Mouse (Mus musculus): ENCODE data around the gene Nat14. TPM values are rescaled to one million over a fixed set of nuclear protein-coding genes. Genes with fewer than 3 reads are reported as not detected.

Nat14 gene
- polyA plus RNA-seq, 1 experiment = 3.2 TPM

DNA sequence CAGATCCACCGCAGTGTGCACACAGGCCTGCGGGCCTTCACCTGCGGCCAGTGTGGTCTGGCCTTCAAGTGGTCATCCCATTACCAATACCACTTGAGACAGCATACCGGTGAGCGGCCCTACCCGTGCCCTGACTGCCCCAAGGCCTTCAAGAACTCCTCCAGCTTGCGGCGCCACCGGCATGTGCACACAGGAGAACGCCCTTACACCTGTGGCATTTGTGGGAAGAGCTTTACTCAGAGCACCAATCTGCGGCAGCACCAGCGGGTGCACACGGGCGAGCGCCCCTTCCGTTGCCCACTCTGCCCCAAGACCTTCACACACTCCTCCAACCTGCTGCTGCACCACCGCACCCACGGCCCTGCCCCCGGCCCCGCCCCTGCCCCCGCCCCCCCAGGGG lies 2.7 kb upstream of the Nat14 start:
- Histone ChIP-seq H3K4me1 (ENCODE audit: control insufficient read depth, insufficient read depth, insufficient read length) (peaks cover 20% of the 10 kb centered on the region), H3K36me3 (ENCODE audit: control insufficient read depth, insufficient read depth, low read length) (peaks cover 27% of the 10 kb centered on the region), H3K4me3 (ENCODE audit: extremely low read depth, insufficient read depth, insufficient read length) (no peak overlapping the region), H3K27me3 (ENCODE audit: control insufficient read depth, insufficient read depth, low read length) (peaks cover 9% of the 10 kb centered on the region), H3K27ac (ENCODE audit: insufficient read depth, low read length) (no peak overlapping the region)
- no peak for DNase-seq (ENCODE audit: low read depth in 1 of 2, low spot score in 2 of 2)
- WGBS = 97% methylated on average over 21 of the region's 21 CpGs
- TF ChIP-seq POLR2A (IDR thresholded peaks at IDR 0.05; ENCODE audit: low read depth, low read length) (no peak), CTCF (IDR thresholded peaks at IDR 0.05; ENCODE audit: extremely low read depth, insufficient read depth, insufficient read length, insufficient replicate concordance) (no peak)

GRCm38 (mm10) chr7:4919971-4920370 lies 1.9 kb upstream of the Nat14 start:
- Histone ChIP-seq H3K4me1 (ENCODE audit: control insufficient read depth, insufficient read depth, insufficient read length) (peaks cover 18% of the 10 kb centered on the region), H3K27me3 (ENCODE audit: control insufficient read depth, insufficient read depth, low read length) (peaks cover 11% of the 10 kb centered on the region), H3K36me3 (ENCODE audit: control insufficient read depth, insufficient read depth, low read length) (peaks cover 27% of the 10 kb centered on the region), H3K4me3 (ENCODE audit: extremely low read depth, insufficient read depth, insufficient read length) (no peak overlapping the region), H3K27ac (ENCODE audit: insufficient read depth, low read length) (no peak overlapping the region)
- no peak for DNase-seq (ENCODE audit: low read depth in 1 of 2, low spot score in 2 of 2)
- TF ChIP-seq POLR2A (IDR thresholded peaks at IDR 0.05; ENCODE audit: low read depth, low read length) (no peak), CTCF (IDR thresholded peaks at IDR 0.05; ENCODE audit: extremely low read depth, insufficient read depth, insufficient read length, insufficient replicate concordance) (no peak)
- 98% methylated on average over 21 of the region's 21 CpGs for WGBS

DNA sequence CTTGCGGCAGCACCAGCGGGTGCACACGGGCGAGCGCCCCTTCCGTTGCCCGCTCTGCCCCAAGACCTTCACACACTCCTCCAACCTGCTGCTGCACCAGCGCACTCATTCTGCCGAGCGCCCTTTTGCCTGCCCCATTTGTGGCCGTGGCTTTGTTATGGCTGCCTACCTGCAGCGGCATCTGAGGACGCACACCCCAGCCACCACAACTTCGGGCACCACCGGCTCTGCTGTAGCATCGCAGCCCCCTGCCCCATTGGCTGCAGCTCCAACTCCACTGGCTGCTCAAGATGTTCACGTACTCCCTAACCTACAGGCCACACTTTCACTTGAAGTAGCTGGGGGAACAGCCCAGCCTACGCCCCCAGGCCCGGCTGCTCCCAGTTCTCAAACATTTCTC lies 1.3 kb upstream of the Nat14 start:
- H3K36me3 ChIP-seq (ENCODE audit: control insufficient read depth, insufficient read depth, low read length) = peaks cover 27% of the 10 kb centered on the region
- peaks cover 11% of the 10 kb centered on the region for H3K27me3 ChIP-seq (ENCODE audit: control insufficient read depth, insufficient read depth, low read length)
- TF ChIP-seq POLR2A (IDR thresholded peaks at IDR 0.05; ENCODE audit: low read depth, low read length) = no peak
- no peak for TF ChIP-seq CTCF (IDR thresholded peaks at IDR 0.05; ENCODE audit: extremely low read depth, insufficient read depth, insufficient read length, insufficient replicate concordance)
- peaks cover 18% of the 10 kb centered on the region for H3K4me1 ChIP-seq (ENCODE audit: control insufficient read depth, insufficient read depth, insufficient read length)
- H3K4me3 ChIP-seq (ENCODE audit: extremely low read depth, insufficient read depth, insufficient read length) = no peak overlapping the region
- WGBS = 95% methylated on average over 19 of the region's 19 CpGs
- DNase-seq (ENCODE audit: low read depth in 1 of 2, low spot score in 2 of 2) = no peak
- H3K27ac ChIP-seq (ENCODE audit: insufficient read depth, low read length) = no peak overlapping the region

- Histone ChIP-seq H3K27me3 (ENCODE audit: control insufficient read depth, insufficient read depth, low read length) (peaks cover 11% of the 10 kb centered on the region), H3K4me1 (ENCODE audit: control insufficient read depth, insufficient read depth, insufficient read length) (peaks cover 18% of the 10 kb centered on the region), H3K36me3 (ENCODE audit: control insufficient read depth, insufficient read depth, low read length) (peaks cover 27% of the 10 kb centered on the region), H3K27ac (ENCODE audit: insufficient read depth, low read length) (no peak overlapping the region), H3K4me3 (ENCODE audit: extremely low read depth, insufficient read depth, insufficient read length) (no peak overlapping the region)
- DNase-seq (ENCODE audit: low read depth in 1 of 2, low spot score in 2 of 2) = no peak
- TF ChIP-seq POLR2A (IDR thresholded peaks at IDR 0.05; ENCODE audit: low read depth, low read length) = no peak
- WGBS = 67% methylated on average over 23 of the region's 23 CpGs
These were observed 628 bp upstream of the Nat14 start for GRCm38 (mm10) chr7:4920976-4921823.

- Histone ChIP-seq H3K27ac (ENCODE audit: insufficient read depth, low read length) (no peak overlapping the region), H3K4me1 (ENCODE audit: control insufficient read depth, insufficient read depth, insufficient read length) (peaks cover 16% of the 10 kb centered on the region), H3K36me3 (ENCODE audit: control insufficient read depth, insufficient read depth, low read length) (peaks cover 27% of the 10 kb centered on the region), H3K27me3 (ENCODE audit: control insufficient read depth, insufficient read depth, low read length) (peaks cover 11% of the 10 kb centered on the region), H3K4me3 (ENCODE audit: extremely low read depth, insufficient read depth, insufficient read length) (peak overlapping the region; percentile 31; the same call in 1 of the 2 replicates)
- DNase-seq (ENCODE audit: low read depth in 1 of 2, low spot score in 2 of 2) = peak in 1 of 2 experiments; percentile 33
- TF ChIP-seq POLR2A (IDR thresholded peaks at IDR 0.05; ENCODE audit: low read depth, low read length) = no peak
- no peak for TF ChIP-seq CTCF (IDR thresholded peaks at IDR 0.05; ENCODE audit: extremely low read depth, insufficient read depth, insufficient read length, insufficient replicate concordance)
- WGBS = 2% methylated on average over 14 of the region's 14 CpGs
These were observed 680 bp downstream of the Nat14 start for GRCm38 (mm10) chr7:4922508-4922907.

GRCm38 (mm10) chr7:4922931-4923565 lies 1.2 kb downstream of the Nat14 start:
- DNase-seq (ENCODE audit: low read depth in 1 of 2, low spot score in 2 of 2) = no peak
- no peak overlapping the region for H3K27ac ChIP-seq (ENCODE audit: insufficient read depth, low read length)
- WGBS = 5% methylated on average over 14 of the region's 14 CpGs
- peaks cover 16% of the 10 kb centered on the region for H3K4me1 ChIP-seq (ENCODE audit: control insufficient read depth, insufficient read depth, insufficient read length)
- peak overlapping the region; percentile 31; the same call in 1 of the 2 replicates for H3K4me3 ChIP-seq (ENCODE audit: extremely low read depth, insufficient read depth, insufficient read length)
- no peak for TF ChIP-seq POLR2A (IDR thresholded peaks at IDR 0.05; ENCODE audit: low read depth, low read length)
- no peak for TF ChIP-seq CTCF (IDR thresholded peaks at IDR 0.05; ENCODE audit: extremely low read depth, insufficient read depth, insufficient read length, insufficient replicate concordance)
- peaks cover 24% of the 10 kb centered on the region for H3K36me3 ChIP-seq (ENCODE audit: control insufficient read depth, insufficient read depth, low read length)
- H3K27me3 ChIP-seq (ENCODE audit: control insufficient read depth, insufficient read depth, low read length) = peaks cover 11% of the 10 kb centered on the region

Data from spleen, adult 2 months (tissue).